Mouse (Mus musculus) liver, embryonic 15.5 days (tissue): ENCODE results near the gene Cnot3. TPM values are rescaled to one million over a fixed set of nuclear protein-coding genes. Genes with fewer than 3 reads are reported as not detected.
A peak's percentile ranks its signal among the peaks of the same experiment; 100 is the strongest.

Experiments used
- microRNA-seq: library from miRNA; unstranded; fragments of <30 nt; microRNA quantifications from one replicate; pipeline ENCODE4, GENCODE M21; 2016
- polyA plus RNA-seq: library from polyadenylated mRNA; unstranded; fragments of >200 nt; fragmentation: Nextera tagmentation; extraction: Ambion mirVana; gene quantifications from 2 replicates; pipeline ENCODE4 v1.2.1, GENCODE M21; 2015

Gene Cnot3
- polyA plus RNA-seq, 1 experiment from 2014 or later: 17.7 TPM

Small RNAs within 50 kb of the gene (microRNA-seq; reads per million reads assigned to microRNA genes)
- 5.1 reads per million, percentile 17 among the genes with 10 or more reads in this experiment for gene Mir3572

Other genes starting within 250 kb of the Cnot3 start
- gene Cacng6, start 221.1 kb upstream of the Cnot3 start, polyA plus RNA-seq: 0.35 and 0.66 TPM in 2 replicates
- gene Tarm1, start 142.6 kb upstream of the Cnot3 start, polyA plus RNA-seq: 0.30 and 0.37 TPM in 2 replicates
- 0.05 TPM in 1 of 2 replicates, not detected in the other for gene Oscar, start 29.1 kb upstream of the Cnot3 start, polyA plus RNA-seq
- 269 and 276 TPM in 2 replicates for gene Ndufa3, start 27.9 kb upstream of the Cnot3 start, polyA plus RNA-seq
- 10.4 and 12.2 TPM in 2 replicates for gene Tfpt, start 15.3 kb upstream of the Cnot3 start, polyA plus RNA-seq
- 47.0 and 49.1 TPM in 2 replicates for gene Prpf31, start 15.3 kb upstream of the Cnot3 start, polyA plus RNA-seq
- 5.9 and 6.6 TPM in 2 replicates for gene Leng1, start 20.6 kb downstream of the Cnot3 start, polyA plus RNA-seq
- gene Tmc4, start 32.3 kb downstream of the Cnot3 start, polyA plus RNA-seq: 4.0 and 5.1 TPM in 2 replicates
- 43.9 and 55.1 TPM in 2 replicates for gene Tsen34, start 47.6 kb downstream of the Cnot3 start, polyA plus RNA-seq
- 20.9 and 24.1 TPM in 2 replicates for gene Mboat7, start 48.3 kb downstream of the Cnot3 start, polyA plus RNA-seq
- 692 and 790 TPM in 2 replicates for gene Rps9, start 58.7 kb downstream of the Cnot3 start, polyA plus RNA-seq
- 5.1 and 6.3 TPM in 2 replicates for gene Pirb, start 75.1 kb downstream of the Cnot3 start, polyA plus RNA-seq
- 0.12 TPM in 1 of 2 replicates, not detected in the other for gene Gm15448, start 180.4 kb downstream of the Cnot3 start, polyA plus RNA-seq
- gene Pira2, start 199.8 kb downstream of the Cnot3 start, polyA plus RNA-seq: 2.0 and 2.1 TPM in 2 replicates